Mouse (Mus musculus) thymus, adult 2 months (tissue): ENCODE data around the gene Cbx8. TPM values are rescaled to one million over a fixed set of nuclear protein-coding genes. Genes with fewer than 3 reads are reported as not detected.

Experiments
- DNase-seq: peaks from one replicate; pipeline ENCODE4 v3.0.0; 2021
- H3K27ac ChIP-seq: fragments of 200-500 bp; 2 replicates; pipeline ENCODE4 v1.5.1; 2012; ENCODE audit warnings: low read length, control low read depth; ENCODE audit not compliant: control insufficient read depth, insufficient read depth
- H3K27me3 ChIP-seq: fragments of 200-500 bp; 2 replicates; pipeline ENCODE4 v1.6.1; 2012; ENCODE audit warnings: mild to moderate bottlenecking, low read length, moderate library complexity, mixed read lengths; ENCODE audit not compliant: control insufficient read depth, insufficient read depth
- H3K36me3 ChIP-seq: fragments of 200-500 bp; 2 replicates; pipeline ENCODE4 v1.6.1; 2012; ENCODE audit warnings: mild to moderate bottlenecking, low read length, moderate library complexity; ENCODE audit not compliant: control insufficient read depth, insufficient read depth
- H3K4me1 ChIP-seq: fragments of 200-500 bp; replicated peaks from 2 replicates; pipeline ENCODE4 v1.6.1; 2012; ENCODE audit warnings: low read length; ENCODE audit not compliant: control insufficient read depth, insufficient read depth
- H3K4me3 ChIP-seq: fragments of 200-500 bp; 2 replicates; pipeline ENCODE4 v1.5.1; 2012; ENCODE audit warnings: mild to moderate bottlenecking, low read length, control low read depth, moderate library complexity; ENCODE audit not compliant: control insufficient read depth, insufficient read depth
- CTCF ChIP-seq: fragments of 200-500 bp; IDR thresholded peaks from 2 replicates; pipeline ENCODE4 v1.5.1; 2012; ENCODE audit warnings: mild to moderate bottlenecking, control low read depth, low read length, moderate library complexity, borderline replicate concordance; ENCODE audit not compliant: control insufficient read depth, poor library complexity, insufficient read depth; ENCODE audit errors: extremely low read depth
- POLR2A ChIP-seq: fragments of 200-500 bp; IDR thresholded peaks from 2 replicates; pipeline ENCODE4 v1.6.1; 2012; ENCODE audit warnings: mild to moderate bottlenecking, low read length, control low read depth, moderate library complexity; ENCODE audit not compliant: control insufficient read depth, poor library complexity, insufficient read depth; ENCODE audit errors: extremely low read depth
- WGBS: fragments of 180-500 bp; shearing (Covaris S2); methylation state at CpG from one replicate; pipeline ENCODE4 v1.1.7; 2018; 5-methylcytosine and 5-hydroxymethylcytosine counted together
- polyA plus RNA-seq: library from polyadenylated mRNA; depleted of rRNA; stranded (reverse); fragments of >200 nt; gene quantifications from 2 replicates; pipeline ENCODE4 v1.2.3, GENCODE M21; 2012

Gene Cbx8
- polyA plus RNA-seq, 1 experiment: 8.2 TPM

DNA sequence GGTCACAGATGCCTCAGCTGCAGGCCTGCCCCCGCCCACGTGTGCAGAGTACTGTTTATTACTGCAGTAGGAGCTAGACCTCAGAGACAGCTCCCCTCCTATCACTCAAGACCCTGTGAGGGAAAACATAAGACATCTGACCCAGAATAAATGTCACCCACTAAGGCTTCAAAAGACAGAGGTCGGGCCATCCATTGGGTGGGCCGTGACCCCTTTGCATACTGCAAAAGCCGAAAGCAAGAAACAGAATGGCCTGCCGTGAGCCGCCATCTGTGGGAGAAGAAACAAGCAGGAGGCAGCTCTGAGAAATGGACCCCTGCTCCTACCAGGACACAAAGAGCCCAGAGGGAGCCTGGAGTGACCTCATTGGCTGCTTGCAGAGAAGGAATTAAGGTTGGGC is 23.3 kb downstream of the Cbx8 start:
- Histone ChIP-seq H3K4me1 (peaks cover 4% of the 10 kb centered on the region), H3K4me3 (no peak overlapping the region), H3K27me3 (no peaks in the 10 kb centered on the region; the same call in 1 of the 2 replicates), H3K27ac (no peak overlapping the region), H3K36me3 (no peaks in the 10 kb centered on the region)
- no peak for DNase-seq
- 93% methylated on average over 7 of the region's 7 CpGs for WGBS
- TF ChIP-seq POLR2A (no peak), CTCF (no peak)

GRCm38 (mm10) chr11:119014455-119014854 is 26.3 kb downstream of the Cbx8 start:
- DNase-seq: no peak
- WGBS: 85% methylated on average over 7 of the region's 7 CpGs
- Histone ChIP-seq H3K36me3 (no peaks in the 10 kb centered on the region), H3K4me1 (no peaks in the 10 kb centered on the region), H3K27me3 (no peaks in the 10 kb centered on the region), H3K27ac (no peak overlapping the region), H3K4me3 (no peak overlapping the region)
- TF ChIP-seq CTCF (no peak), POLR2A (no peak)

DNA sequence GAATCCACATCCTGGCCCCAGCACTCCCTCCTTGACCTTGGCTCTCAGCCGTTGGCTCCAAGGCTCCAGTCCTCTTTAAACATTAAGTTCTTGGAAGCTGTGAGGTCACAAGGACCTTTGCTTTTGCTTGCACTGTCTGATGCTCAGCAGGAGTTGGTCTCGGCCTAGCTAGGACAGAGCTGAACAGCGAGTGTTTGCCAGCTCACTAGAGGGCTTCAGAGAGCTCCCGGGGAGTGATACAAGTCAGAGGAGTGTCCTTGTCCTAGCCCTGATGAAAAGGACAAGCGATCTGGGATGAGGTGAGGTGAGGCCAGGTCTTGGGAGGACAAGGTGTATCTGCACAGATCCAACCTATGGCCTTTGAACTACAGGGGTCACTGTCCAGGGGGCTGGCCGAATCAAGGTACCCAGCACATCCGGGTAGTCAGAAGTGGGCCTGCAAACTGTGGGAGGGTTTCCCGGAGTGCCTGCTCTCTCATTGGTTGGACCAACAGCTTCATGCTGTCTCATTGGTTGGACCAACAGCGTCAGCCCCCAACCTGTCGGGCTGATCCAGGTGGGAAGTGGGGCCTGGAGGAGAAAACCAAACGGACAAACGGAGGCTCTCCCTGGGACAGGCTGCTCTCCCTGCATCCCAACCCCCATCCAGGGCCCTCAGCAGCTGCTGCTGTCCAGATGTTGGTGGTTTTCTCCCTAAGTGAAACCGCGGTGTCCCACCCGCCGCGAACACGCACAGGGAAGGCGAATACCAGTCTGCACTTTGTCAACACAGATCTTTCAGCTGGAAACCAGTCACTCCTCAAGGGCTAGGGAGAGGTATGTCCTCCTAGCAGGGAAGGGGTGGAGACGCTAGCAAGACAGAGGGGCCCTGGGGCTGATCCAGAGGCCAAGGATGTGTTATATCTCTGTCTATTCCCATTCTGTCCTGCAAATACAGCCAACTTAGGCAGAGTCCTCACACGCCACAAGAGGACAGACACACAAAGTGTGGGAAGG is 33.0 kb downstream of the Cbx8 start:
- no peak for TF ChIP-seq CTCF
- TF ChIP-seq POLR2A: no peak
- peaks cover 9% of the 10 kb centered on the region for H3K4me1 ChIP-seq
- H3K27ac ChIP-seq: no peak overlapping the region
- H3K36me3 ChIP-seq: no peaks in the 10 kb centered on the region
- DNase-seq: peak; percentile 42
- 69% methylated on average over 21 of the region's 21 CpGs for WGBS
- H3K4me3 ChIP-seq: peak overlapping the region; percentile 19; the same call in 1 of the 2 replicates
- H3K27me3 ChIP-seq: no peaks in the 10 kb centered on the region

DNA sequence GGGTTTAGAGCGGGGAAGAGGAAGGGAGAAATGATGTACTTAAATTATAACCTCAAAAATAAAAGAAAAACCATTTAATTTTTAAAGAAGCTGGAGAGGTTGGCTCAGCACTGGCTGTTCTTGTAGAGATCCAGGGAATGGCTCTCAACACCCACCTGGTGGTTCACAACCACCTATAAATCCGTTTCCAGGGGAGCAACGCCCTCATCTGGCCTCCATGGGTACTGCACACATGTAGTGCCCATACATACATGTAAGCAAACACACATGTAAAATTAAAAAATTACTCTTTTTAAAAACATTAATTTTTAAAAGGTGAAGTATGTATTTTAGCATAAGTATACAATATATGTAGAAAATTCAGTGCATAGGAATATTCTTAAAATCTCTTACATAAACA is 34.3 kb downstream of the Cbx8 start:
- Histone ChIP-seq H3K4me1 (peaks cover 9% of the 10 kb centered on the region), H3K36me3 (no peaks in the 10 kb centered on the region), H3K27me3 (no peaks in the 10 kb centered on the region), H3K27ac (no peak overlapping the region), H3K4me3 (no peak overlapping the region)
- DNase-seq: no peak
- TF ChIP-seq POLR2A: no peak
- TF ChIP-seq CTCF: no peak
- 49% methylated on average over 3 of the region's 3 CpGs for WGBS

DNA sequence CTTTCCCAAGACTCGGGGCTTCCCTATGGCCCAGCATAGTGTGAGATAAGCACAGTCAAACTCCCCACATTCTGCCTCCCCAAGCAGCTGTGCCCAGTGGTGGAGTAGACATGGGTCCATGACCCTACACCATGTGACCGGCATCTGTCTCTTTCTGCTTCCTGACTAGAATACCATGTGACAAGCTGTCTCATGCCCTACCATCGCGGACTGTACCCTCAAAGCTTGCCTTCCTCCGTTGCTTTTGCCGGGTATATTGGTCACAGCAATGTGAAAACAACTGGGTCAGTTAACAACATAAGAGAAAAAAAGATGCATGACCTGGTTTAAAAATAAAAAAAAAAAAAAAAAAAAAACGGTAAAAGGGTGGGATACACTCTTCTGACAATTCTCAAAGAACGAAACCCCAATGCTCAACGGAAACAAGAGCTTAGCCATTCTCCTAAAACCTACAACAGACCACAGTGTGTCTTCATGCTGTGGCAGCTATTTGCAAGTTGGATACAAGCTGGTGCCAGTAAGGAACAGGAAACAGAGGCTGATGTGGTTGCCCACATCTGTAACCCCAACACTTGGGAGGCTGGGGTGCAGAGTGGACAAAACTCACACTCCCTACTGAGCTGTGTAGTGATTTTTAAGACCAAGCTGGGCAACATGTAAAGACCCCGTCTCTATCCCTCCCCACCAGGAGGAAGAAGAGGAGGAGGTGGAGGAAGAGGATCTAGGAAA is 35.1 kb downstream of the Cbx8 start:
- no peak for TF ChIP-seq POLR2A
- TF ChIP-seq CTCF: no peak
- no peak overlapping the region for H3K4me3 ChIP-seq
- WGBS: 9% methylated on average over 10 of the region's 10 CpGs
- H3K27me3 ChIP-seq: no peaks in the 10 kb centered on the region
- H3K4me1 ChIP-seq: peaks cover 9% of the 10 kb centered on the region
- no peaks in the 10 kb centered on the region for H3K36me3 ChIP-seq
- no peak for DNase-seq
- no peak overlapping the region for H3K27ac ChIP-seq

- Histone ChIP-seq H3K4me1 (peaks cover 19% of the 10 kb centered on the region), H3K36me3 (no peaks in the 10 kb centered on the region), H3K27me3 (peaks cover 3% of the 10 kb centered on the region; the same call in 1 of the 2 replicates), H3K27ac (no peak overlapping the region), H3K4me3 (no peak overlapping the region)
- no peak for DNase-seq
- 81% methylated on average over 4 of the region's 4 CpGs for WGBS
- TF ChIP-seq POLR2A (no peak), CTCF (no peak)
Measured at GRCm38 (mm10) chr11:119001493-119002128, 39.2 kb downstream of the Cbx8 start.

DNA sequence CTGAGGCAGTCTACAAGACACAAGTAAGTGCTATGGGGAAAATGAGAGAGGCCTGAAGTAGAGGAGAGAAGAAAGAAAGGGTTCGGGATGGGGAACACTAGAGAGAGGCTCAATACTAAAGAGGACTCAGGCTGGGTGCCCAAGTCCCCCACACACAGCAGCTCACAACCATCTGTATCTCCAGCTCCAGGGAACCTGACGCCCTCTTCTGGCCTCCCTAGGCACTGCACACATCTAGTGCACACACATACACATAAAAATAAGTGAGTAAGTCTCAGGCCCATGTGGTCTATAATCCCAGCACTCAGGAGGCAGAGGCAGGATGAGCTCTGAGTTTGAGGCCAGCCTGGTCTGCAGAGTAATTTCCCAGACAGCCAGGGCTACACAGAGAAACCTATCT is 39.9 kb downstream of the Cbx8 start:
- H3K4me3 ChIP-seq: no peak overlapping the region
- DNase-seq: no peak
- H3K27ac ChIP-seq: no peak overlapping the region
- 82% methylated on average over 2 of the region's 2 CpGs for WGBS
- no peaks in the 10 kb centered on the region for H3K36me3 ChIP-seq
- peaks cover 16% of the 10 kb centered on the region for H3K4me1 ChIP-seq
- no peak for TF ChIP-seq POLR2A
- peaks cover 3% of the 10 kb centered on the region; the same call in 1 of the 2 replicates for H3K27me3 ChIP-seq
